Mouse (Mus musculus) bone marrow macrophage, adult 2 months (primary cell): ENCODE data around the gene Tm9sf2.

ENCODE experiments used
- CTCF ChIP-seq: IDR thresholded peaks from 2 replicates; pipeline ENCODE4 v1.5.1; 2012; ENCODE audit warnings: low read depth, mild to moderate bottlenecking, low read length, moderate library complexity
- POLR2A ChIP-seq: IDR thresholded peaks from 2 replicates; pipeline ENCODE4 v1.6.1; 2012; ENCODE audit warnings: mild to moderate bottlenecking, low read depth, low read length, borderline replicate concordance

GRCm38 (mm10) chr14:122112311-122112710, 5.5 kb downstream of the Tm9sf2 start:
- TF ChIP-seq CTCF = no peak
- TF ChIP-seq POLR2A = no peak
